Mouse (Mus musculus) heart, postnatal 0 days (tissue): ENCODE measurements around the gene Lhfpl2. TPM values are rescaled to one million over a fixed set of nuclear protein-coding genes. Genes with fewer than 3 reads are reported as not detected.
"Not testable (repeated sequence)": the region's sequence is repeated elsewhere in the genome, so short reads cannot be mapped to it uniquely, and the experiment has no call there.

ENCODE experiments used
- ATAC-seq: fragments of 200-750 bp; cut with Nextera tagmentation; 2 replicates; pipeline ENCODE4 v1.8.0; 2017; ENCODE audit warnings: low read depth, moderate number of reproducible peaks, moderate library complexity; ENCODE audit not compliant: insufficient read depth
- DNase-seq: peaks from one replicate; pipeline ENCODE4 v3.0.0-alpha.2; 2016; ENCODE audit warnings: low spot score
- H3K27ac ChIP-seq: fragments of 300-500 bp; sonication (generic); 2 replicates; pipeline ENCODE4 v1.5.1; 2014; ENCODE audit warnings: low read depth, mild to moderate bottlenecking
- H3K27me3 ChIP-seq: fragments of 300-500 bp; sonication (generic); 2 replicates; pipeline ENCODE4 v1.6.1; 2014; ENCODE audit warnings: low read length, mixed read lengths; ENCODE audit not compliant: control insufficient read depth, insufficient read depth
- H3K36me3 ChIP-seq: fragments of 300-500 bp; sonication (generic); replicated peaks from 2 replicates; pipeline ENCODE4 v1.6.1; 2014; ENCODE audit warnings: low read length, mixed read lengths; ENCODE audit not compliant: control insufficient read depth, insufficient read depth
- H3K4me1 ChIP-seq: fragments of 300-500 bp; sonication (generic); 2 replicates; pipeline ENCODE4 v1.6.1; 2014; ENCODE audit warnings: antibody characterized with exemption; ENCODE audit not compliant: control insufficient read depth, insufficient read depth
- H3K4me2 ChIP-seq: fragments of 300-500 bp; sonication (generic); 2 replicates; pipeline ENCODE4 v1.6.1; 2014; ENCODE audit warnings: low read depth, mild to moderate bottlenecking, low read length, moderate library complexity
- H3K4me3 ChIP-seq: fragments of 300-500 bp; sonication (generic); 2 replicates; pipeline ENCODE4 v1.5.1; 2014; ENCODE audit warnings: low read depth, low read length
- H3K9ac ChIP-seq: fragments of 300-500 bp; sonication (generic); replicated peaks from 2 replicates; pipeline ENCODE4 v1.6.1; 2014; ENCODE audit warnings: low read depth, low read length, mixed read lengths
- H3K9me3 ChIP-seq: fragments of 300-500 bp; sonication (generic); replicated peaks from 2 replicates; pipeline ENCODE4 v1.6.1; 2016; ENCODE audit warnings: low read length; ENCODE audit not compliant: control insufficient read depth
- CTCF ChIP-seq: IDR thresholded peaks from 2 replicates; pipeline ENCODE4 v1.5.1; 2016; ENCODE audit warnings: antibody characterized with exemption, control low read depth, low read depth
- EP300 ChIP-seq: IDR thresholded peaks from 2 replicates; pipeline ENCODE4 v1.6.1; 2016; ENCODE audit warnings: antibody characterized with exemption, low read depth
- WGBS: fragments of 180-500 bp; shearing (Covaris S2); extraction: QIAGEN DNeasy Blood & Tissue Kit; methylation state at CpG from one replicate; pipeline ENCODE4 v1.1.7; 2014; 5-methylcytosine and 5-hydroxymethylcytosine counted together
- polyA plus RNA-seq: library from polyadenylated mRNA; unstranded; fragments of >200 nt; fragmentation: Nextera tagmentation; extraction: Ambion mirVana; gene quantifications from 2 replicates; pipeline ENCODE4 v1.2.1, GENCODE M21; 2015
- total RNA-seq: library from RNA; depleted of rRNA; stranded (reverse); fragments of >200 nt; gene quantifications from 2 replicates; pipeline ENCODE4 v1.2.3, GENCODE M21; 2014; ENCODE audit warnings: low replicate concordance; rRNA removed

Lhfpl2 gene
- total RNA-seq (20.9 and 22.5 TPM in 2 replicates), polyA plus RNA-seq (10.8 and 11.8 TPM in 2 replicates)

GRCm38 (mm10) chr13:94057563-94058560, at the start of gene Lhfpl2:
Lhfpl2 (plus strand) TSS chr13:94057796.
- H3K9ac ChIP-seq = peak within 1 kb of the TSS; percentile 80
- TF ChIP-seq EP300 (no peak), CTCF (no peak)
- H3K27ac ChIP-seq = peak within 1 kb of the TSS; percentile 74
- H3K4me1 ChIP-seq = peaks cover 15% of the 10 kb centered on the region
- no peaks in the 10 kb centered on the region for H3K27me3 ChIP-seq
- peak; percentile 77 for ATAC-seq
- peak within 1 kb of the TSS; percentile 99 for H3K4me2 ChIP-seq
- no peaks in the 10 kb centered on the region for H3K36me3 ChIP-seq
- H3K9me3 ChIP-seq = no peaks in the 10 kb centered on the region
- 1% methylated on average over 76 of the region's 85 CpGs for WGBS
- peak within 1 kb of the TSS; percentile 86 for H3K4me3 ChIP-seq
- peak; percentile 25 for DNase-seq

- Histone ChIP-seq H3K4me1 (no peaks in the 10 kb centered on the region), H3K4me2 (no peak overlapping the region), H3K9ac (no peak overlapping the region), H3K4me3 (no peak overlapping the region), H3K27me3 (no peaks in the 10 kb centered on the region), H3K9me3 (no peaks in the 10 kb centered on the region), H3K27ac (no peak overlapping the region), H3K36me3 (no peaks in the 10 kb centered on the region)
- WGBS = 70% methylated on average over 4 of the region's 4 CpGs
- DNase-seq (peak; percentile 13), ATAC-seq (0 out of 2 replicates have a peak, but pooled peaks have one; percentile 33)
- TF ChIP-seq EP300 = no peak
- no peak for TF ChIP-seq CTCF
Measured at GRCm38 (mm10) chr13:94011996-94012575, 45.5 kb upstream of the Lhfpl2 start.

GRCm38 (mm10) chr13:94013986-94014385, 43.6 kb upstream of the Lhfpl2 start:
- H3K27ac ChIP-seq = no peak overlapping the region
- ATAC-seq (no peak), DNase-seq (no peak)
- H3K9ac ChIP-seq = no peak overlapping the region
- no peaks in the 10 kb centered on the region for H3K4me1 ChIP-seq
- WGBS = 64% methylated on average over 10 of the region's 10 CpGs
- H3K9me3 ChIP-seq = no peaks in the 10 kb centered on the region
- no peak overlapping the region for H3K4me2 ChIP-seq
- no peaks in the 10 kb centered on the region for H3K27me3 ChIP-seq
- no peaks in the 10 kb centered on the region for H3K36me3 ChIP-seq
- TF ChIP-seq EP300 (no peak), CTCF (no peak)
- H3K4me3 ChIP-seq = no peak overlapping the region

- H3K27ac ChIP-seq, H3K36me3 ChIP-seq, H3K4me2 ChIP-seq, H3K4me1 ChIP-seq, DNase-seq, H3K4me3 ChIP-seq, ATAC-seq, H3K9ac ChIP-seq, H3K27me3 ChIP-seq, H3K9me3 ChIP-seq: not testable (repeated sequence)
- 81% methylated on average over 7 of the region's 13 CpGs for WGBS
Measured at GRCm38 (mm10) chr13:94024575-94024974, 33.0 kb upstream of the Lhfpl2 start.

- DNase-seq (no peak), ATAC-seq (no peak)
- no peak for TF ChIP-seq CTCF
- no peak for TF ChIP-seq EP300
- no peaks in the 10 kb centered on the region for H3K9me3 ChIP-seq
- no peak overlapping the region for H3K4me3 ChIP-seq
- H3K9ac ChIP-seq = no peak overlapping the region
- WGBS = 86% methylated on average over 10 of the region's 10 CpGs
- H3K4me1 ChIP-seq = no peaks in the 10 kb centered on the region
- H3K27me3 ChIP-seq = no peaks in the 10 kb centered on the region
- no peaks in the 10 kb centered on the region for H3K36me3 ChIP-seq
- H3K27ac ChIP-seq = no peak overlapping the region
- H3K4me2 ChIP-seq = no peak overlapping the region
Measured at GRCm38 (mm10) chr13:94029147-94029546, 28.4 kb upstream of the Lhfpl2 start.
